Mouse (Mus musculus) heart, postnatal 4 days (tissue): ENCODE data around the gene Ucn2. TPM values are rescaled to one million over a fixed set of nuclear protein-coding genes. Genes with fewer than 3 reads are reported as not detected.

Source experiments
- DNase-seq: peaks from one replicate; pipeline ENCODE4 v3.0.0; 2021
- total RNA-seq, 2 experiments: library from RNA; stranded (reverse); gene quantifications; 2 replicates each; pipeline ENCODE4 v1.2.3; 2021

The Ucn2 gene
- total RNA-seq, result not detected

DNA sequence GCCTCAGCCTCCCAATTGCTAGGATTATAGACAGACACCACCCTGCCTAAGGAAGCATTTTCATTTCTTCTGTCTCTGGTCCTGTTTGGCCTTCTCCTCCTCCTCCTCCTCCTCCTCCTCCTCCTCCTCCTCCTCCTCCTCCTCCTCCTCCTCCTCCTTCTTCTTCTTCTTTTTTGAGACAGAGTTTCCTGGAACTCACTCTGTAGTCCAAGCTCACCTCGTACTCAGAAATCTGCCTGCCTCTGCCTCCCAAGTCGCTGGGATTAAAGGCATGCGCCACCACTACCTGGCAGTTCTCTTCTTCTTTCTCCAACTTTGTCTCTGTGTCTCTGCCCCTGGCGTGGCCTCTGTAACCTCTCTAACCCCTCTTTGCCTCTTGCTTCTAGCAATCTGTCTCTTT is at the start of gene Ucn2:
Ucn2 (plus strand) TSS at position 301 of the 400 bp plus-strand sequence.
- DNase-seq, result no peak

DNA sequence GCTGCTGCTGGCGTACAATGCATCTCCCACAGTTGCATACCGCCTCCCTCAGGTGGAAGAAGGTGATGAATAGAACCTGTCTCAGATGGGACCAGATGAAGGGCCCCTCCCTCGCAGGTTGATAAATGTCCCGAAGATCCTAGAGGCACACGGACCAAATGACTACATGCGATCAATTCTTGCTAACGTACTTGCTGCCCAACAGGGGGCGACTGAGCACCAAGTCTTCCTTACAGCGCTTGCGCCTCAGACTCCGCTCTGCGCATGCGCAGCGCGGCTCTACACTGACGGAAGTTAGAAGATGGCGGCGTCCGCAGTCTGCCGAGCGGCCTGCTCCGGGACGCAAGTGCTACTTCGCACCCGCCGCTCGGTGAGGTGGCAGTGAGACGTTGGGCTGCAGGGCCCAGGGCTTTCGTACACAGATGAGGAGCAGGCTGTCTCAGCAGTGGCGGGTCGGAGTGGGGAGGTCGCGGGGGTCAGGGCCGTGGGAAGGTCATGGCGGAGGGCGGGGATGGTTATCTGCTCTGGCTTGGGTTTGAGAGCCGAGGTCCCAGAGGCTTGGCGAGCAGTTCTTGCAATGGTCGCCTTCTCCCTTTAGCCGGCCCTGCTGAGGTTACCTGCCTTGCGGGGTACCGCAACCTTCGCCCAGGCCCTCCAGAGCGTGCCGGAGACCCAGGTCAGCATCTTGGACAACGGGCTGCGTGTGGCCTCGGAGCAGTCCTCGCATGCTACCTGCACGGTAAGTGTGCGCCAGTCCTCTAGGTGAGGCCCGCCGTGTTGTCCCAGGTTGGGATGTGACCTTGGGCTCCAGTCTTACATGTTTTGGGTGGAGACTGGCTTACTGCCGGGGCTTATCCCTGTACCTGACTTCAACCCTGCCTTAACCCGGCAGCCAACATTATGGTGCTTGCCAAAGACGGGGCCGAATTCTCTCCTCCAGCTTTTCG is 49.1 kb upstream of the Ucn2 start, which contains the start of gene Uqcrc1:
Uqcrc1 (plus strand) TSS at position 216 of the 947 bp plus-strand sequence.
- peak; percentile 97 for DNase-seq

DNA sequence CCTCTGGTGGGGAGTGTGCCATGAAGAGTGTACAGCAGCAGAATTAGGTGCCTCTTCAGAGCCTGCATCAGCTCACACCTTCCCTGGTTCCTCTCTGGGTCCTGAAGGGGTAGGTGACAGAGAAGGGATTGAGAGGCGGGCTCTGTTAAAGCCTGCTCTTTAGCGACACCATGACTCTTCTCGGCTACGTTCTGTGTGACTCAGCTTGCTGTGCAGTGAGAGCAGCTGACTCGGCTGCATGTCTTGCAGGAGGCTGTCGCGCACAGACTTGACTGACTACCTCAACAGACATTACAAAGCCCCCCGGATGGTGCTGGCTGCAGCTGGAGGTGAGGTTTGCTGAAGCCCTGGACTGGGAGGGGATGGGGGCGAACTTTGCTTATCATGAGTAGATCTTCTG is 40.7 kb upstream of the Ucn2 start:
- no peak for DNase-seq

DNA sequence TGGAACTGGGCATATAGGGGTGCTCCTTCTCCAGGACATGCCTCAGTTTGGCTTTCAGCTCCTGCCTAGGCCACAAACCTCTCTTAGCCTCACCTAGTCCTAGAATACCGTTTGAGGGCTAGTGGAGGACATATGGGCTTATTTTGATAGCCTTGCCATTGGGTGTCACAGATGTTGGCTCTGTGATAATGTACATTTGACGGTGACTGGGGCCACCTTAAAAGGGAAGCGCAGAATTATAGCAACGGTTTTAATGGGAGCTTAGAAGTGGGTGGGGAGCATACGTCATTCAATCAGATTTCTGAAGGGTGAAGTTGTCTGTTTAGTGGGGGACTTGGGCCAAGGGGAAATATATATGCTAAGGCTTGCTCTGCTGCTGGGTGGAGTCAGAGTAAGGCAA is 40.2 kb upstream of the Ucn2 start:
- no peak for DNase-seq

DNA sequence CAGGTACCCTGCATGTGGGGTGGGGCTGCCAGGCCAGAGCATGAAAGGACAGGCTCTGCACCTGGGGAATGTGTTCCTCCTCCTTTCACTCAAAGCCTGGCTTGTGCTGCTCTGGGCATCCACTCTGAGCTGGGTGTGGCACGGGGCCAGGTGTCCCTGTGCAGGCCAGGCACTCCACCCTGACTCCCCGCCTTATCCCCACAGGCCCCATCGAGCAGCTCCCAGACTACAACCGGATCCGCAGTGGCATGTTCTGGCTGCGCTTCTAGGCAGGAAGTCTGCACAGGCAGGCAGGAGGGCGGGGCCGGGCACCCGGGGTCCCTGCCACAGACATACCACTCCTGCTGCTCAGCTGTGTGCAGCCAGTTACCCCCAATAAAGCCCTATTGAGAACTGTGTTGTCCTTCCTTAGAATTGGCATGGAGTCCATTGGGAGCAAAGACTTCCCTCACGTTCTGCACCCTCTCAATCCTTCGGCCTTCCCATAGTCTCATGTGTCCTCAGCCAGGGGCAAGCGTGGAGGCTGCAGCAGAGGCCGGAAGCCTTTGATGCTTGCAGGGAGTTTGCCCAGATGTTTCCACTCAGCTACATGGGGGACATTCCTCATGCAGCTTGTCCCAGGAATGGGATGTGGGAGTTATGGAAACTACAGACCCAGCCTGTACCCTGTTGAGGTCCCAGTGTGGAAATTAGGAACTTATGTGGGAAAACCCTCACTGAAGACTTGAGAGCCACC is 36.4 kb upstream of the Ucn2 start:
- peak; percentile 73 for DNase-seq

DNA sequence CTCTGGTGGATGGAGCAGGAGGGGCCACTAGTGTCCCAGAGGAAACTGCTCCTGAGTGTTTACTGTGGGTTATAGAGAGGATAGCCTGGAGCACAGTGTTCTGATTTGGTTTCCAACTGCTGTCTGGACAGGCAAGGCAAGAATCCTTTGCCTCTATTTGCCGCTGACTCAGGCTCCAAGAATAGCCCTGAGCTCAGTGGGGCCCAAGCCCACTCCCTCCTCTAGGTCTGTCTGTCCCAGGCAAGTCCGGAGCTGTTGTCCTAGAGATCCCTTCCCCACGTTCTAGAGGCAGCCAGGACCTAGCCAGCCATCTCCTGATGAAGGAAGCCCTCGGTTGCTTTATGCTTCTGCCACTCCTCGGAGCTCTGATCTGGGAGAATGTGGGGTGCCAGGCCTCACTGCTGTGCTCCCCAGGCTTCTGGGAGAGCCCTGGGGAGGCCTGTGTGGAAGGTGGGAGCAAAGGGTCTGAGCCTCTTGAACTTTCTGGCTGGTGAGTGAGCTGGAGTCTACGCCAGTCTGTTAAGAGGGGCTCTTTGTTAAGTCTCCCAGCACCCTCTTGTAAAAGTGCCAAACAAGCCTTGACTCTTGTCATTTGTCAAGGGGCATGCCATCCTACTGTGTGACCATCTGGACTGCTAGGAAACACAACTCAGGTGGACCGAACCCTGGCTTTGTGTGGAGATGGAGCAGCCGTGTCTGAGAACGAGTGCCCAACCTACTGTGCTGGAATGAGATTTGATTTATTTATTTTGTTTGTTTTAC is 35.7 kb upstream of the Ucn2 start:
- DNase-seq, result peak; percentile 48

DNA sequence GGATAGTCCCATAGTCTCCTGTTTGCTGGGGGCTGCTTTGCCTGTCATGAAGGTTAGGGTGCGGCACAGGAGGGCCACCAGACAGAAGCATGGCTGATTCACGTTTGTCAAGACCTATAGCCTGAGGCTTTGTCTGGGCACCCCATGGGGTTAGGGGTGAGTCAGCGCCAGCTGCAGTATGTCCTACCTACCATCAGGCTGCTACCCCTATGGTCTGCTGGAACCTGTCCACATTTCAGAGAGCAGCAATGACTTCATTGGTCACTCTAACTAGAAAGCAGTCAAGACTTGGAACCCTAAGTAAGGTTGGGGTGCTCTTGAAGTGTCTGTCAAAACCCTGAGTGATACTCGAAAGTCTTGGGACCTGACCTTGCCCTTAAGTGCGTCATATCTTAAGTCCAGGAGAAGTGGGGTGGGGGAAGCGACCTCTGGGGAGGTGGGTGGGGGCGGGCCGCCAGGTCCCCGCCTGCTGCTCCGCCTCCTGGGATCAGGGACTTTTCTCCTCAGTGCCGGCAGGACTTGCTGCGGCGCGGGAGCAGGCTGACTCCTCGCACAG is 32.7 kb upstream of the Ucn2 start, which contains the start of gene Col7a1:
Col7a1 (plus strand) TSS at position 506 of the 556 bp plus-strand sequence.
- no peak for DNase-seq

DNA sequence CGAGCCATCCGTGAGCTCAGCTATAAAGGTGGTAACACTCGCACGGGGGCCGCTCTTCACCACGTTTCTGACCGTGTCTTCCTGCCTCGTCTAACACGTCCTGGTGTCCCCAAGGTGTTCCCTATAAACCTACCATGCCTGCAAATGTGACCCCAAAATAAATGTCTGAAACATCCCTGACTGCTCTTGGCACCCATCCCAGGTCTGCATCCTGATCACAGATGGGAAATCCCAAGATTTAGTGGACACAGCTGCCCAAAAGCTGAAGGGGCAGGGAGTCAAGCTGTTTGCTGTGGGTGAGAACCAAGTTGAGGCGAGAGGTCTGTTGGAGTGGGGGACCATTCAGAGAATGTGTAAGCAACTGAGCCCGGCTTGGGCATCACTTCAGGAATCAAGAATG is 30.6 kb upstream of the Ucn2 start:
- DNase-seq, result no peak

DNA sequence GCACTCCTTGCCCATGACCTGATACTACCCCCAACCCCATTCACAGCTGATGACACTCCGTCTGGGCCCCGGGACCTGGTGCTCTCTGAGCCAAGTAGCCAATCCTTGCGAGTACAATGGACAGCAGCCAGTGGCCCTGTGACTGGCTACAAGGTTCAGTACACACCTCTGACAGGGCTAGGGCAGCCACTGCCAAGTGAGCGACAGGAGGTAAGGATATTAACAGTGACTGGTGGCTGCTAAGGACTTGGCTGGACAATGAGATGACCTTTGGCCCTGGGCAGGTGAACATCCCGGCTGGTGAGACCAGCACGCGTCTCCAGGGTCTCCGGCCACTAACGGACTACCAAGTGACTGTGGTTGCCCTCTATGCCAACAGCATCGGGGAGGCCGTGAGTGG is 30.0 kb upstream of the Ucn2 start:
- DNase-seq, result no peak

DNA sequence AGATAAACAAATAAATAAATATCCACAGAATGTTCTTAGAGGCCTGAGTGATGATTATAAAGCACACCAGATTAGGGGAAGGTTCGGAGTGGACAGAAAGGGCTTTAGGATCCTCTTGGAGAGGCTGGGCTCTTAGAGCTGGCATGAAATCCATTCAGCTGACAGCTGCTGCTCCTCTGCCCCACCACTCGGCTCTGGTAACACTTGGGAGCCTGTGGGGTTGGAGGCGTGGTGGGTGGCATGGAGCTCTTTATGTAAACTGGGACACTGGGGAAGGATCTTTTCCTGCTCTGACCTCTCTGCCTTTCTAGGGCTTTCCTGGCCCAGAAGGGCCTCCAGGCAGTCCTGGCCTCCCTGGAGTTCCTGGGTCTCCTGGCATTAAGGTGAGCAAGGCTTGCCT is 22.2 kb upstream of the Ucn2 start:
- DNase-seq, result no peak

DNA sequence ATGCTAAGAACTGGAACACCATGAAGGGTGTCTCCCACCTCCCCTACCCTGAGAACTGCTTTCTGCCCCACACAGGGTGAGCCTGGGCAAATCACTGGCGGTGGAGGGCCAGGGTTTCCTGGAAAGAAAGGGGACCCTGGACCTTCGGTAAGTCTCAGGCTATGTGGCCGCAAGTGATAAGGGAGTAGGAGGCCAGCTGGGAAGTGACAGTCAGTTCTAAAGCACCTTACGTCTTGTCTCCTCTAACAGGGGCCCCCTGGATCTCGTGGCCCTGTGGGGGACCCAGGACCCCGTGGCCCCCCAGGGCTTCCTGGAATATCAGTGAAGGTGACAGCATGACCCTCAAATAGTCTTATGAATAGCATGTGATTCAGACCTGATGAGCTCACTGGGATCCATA is 21.5 kb upstream of the Ucn2 start:
- DNase-seq, result no peak

DNA sequence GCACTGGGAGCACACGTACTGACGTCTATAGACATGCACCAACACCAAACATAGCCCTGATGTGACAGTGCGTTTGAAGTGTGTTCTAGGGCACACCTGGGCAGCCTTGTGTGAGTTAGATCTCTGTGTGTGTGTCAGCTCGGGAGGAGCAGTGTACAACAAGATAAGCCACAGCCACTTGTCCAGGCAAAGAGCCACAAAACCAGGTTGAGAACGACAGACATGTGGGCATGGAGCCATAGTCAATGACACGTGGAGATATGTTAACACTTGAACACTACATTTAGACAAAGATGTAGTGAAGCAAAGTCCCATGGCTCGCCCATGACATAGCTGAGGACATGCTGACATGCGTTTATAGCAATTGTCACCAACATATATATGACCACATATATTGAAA is 15.2 kb upstream of the Ucn2 start:
- peak; percentile 39 for DNase-seq

DNA sequence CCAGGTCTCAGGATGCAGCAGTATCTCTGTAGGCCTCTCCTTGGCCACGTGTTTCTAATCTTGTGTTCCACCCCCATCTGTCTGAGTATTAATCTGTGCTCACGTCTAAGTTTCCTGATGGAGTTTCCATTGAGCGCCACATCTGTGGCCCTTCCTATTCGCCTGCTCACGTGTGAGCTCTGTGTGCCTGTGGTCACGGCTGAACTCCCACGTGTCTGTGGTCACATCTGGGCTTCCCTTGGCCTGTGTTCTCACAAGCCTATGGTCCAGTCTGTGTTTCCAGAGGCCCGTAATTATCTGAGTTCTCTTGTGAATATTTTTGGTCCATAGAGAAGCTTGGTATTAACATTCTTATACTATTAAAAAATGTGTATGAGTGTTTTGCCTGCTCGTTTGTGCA is 9.3 kb upstream of the Ucn2 start:
- DNase-seq, result no peak

DNA sequence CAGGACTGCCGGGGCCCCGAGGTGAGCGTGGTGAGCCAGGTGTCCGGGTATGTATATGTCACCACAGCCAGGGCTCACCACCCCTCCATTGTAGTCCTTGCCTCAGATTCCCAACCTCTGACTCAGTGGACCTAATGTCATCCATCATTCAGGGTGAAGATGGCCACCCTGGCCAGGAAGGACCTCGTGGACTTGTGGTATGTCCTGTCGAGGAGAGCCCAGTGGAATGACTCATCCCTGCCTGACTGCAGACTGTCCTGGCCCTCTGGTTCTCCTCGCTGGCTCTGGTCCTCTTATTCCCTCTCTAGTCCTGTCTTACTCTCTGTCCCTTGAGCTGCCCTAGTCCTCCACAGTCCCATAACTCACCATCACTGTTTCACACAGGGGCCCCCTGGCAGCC is 7.8 kb upstream of the Ucn2 start:
- no peak for DNase-seq

DNA sequence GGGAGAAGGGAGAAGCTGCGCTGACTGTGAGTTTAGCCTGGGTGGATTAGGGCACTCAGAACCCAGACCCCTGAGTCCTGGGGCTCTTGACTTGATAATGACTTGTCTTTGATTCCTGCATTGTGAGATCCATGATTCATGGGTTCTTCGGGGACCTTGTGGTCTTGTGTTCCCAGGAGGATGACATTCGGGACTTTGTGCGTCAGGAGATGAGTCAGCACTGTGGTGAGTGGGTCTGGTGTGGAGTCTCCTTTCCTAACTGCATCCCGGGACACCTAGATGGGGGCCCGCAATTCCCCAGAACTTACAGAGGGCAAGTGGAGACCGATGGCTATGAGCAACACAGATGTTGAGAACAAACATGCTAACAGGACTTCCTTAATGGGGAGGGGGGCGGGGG is 3.3 kb upstream of the Ucn2 start:
- no peak for DNase-seq

DNA sequence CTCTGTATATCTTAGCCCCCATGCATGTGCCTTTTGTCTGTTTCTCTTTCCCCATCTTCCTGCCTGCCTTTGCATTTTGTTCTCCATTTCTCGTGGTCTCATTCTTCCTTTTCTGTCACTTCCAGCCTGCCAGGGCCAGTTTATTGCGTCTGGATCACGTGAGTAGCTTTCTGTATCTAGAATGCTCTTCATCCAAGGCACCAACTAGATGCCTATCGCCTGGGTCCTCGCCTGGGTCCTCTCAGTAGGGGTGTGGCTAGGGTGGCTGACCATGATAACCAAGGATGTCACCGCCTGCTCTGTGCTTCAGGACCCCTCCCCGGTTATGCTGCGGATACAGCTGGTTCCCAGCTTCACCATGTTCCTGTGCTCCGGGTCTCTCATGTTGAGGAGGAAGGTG is 2.6 kb upstream of the Ucn2 start:
- no peak for DNase-seq

DNA sequence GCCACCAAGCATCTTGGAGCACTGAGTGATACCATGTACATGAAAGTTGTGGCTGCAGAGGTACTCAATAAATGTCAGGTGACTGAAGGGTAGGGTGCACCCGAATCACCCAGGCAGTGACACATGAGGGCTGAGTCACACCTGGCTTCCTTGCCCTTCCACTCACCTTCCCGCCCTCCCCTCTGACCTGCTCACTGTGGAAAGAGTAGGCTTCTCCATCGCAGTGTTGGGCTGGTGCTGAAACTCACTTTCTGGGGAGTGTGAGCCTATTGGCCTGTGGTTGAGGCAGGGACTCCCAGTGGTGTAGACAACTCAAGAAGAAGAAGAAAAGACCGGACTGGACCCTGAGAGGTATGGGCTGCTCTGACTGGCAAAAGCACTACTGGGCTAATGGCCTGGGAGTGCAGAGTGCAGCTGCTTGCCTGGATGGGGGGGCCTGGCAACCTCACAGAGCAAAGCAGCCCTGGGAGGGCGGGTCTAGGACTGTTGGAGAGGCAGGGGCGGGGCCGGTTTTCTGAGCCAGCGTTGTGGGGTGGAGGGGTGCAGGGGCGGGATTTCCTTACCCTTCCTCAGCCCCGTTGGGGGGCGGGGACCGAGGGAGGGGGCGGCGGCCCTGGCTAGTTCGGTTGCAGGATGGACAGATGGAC is 2.0 kb downstream of the Ucn2 start:
- peak; percentile 65 for DNase-seq

DNA sequence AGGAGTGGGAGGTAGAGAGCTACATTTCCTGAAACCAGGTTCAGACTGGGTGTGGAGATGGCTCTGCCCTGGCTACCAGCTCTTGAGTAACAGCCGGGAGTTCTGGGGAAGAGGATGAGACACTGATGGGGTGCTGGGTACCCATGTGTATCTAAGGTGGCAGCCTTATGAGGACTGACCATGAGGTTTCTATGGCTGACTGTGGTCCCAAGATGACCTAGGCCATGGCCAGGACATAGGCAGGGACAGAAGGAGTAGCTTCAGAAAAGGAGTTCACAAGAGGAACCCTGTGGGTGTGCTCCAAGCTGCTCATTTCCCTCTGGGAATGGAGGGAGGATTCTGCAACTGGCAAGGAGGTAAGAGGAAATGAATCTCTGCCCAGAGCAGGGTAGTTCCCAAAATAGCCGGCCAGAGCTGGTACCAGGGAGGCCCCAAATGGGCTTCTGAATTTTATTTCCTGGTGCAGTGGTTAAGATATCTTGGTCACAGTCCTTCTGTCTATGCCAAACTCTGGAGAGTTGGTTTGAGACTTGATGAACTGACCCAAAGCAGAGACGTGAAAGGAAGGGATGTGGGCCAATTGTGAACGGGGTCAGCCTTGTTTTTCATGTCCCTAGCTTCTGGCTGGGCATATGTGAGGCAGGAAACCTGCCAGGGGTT is 4.1 kb downstream of the Ucn2 start:
- DNase-seq, result peak; percentile 40

DNA sequence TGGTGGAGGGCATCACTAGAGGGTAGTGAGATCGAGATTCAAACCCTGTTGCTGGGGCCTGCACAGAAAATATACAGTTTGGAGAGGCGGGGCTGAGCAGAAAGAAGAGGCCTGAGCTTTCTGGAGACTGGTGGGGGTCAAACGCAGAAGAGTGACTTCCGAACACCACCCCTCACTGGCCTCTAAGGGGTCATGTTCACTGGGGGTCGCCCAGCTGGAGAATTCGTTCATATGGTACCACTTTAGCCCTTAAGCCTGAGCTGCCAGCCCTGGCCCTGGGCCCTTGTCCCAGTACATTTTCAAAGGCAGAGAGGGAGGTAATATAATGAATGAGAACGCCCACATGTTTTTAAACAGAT is 4.6 kb downstream of the Ucn2 start:
- DNase-seq, result no peak

DNA sequence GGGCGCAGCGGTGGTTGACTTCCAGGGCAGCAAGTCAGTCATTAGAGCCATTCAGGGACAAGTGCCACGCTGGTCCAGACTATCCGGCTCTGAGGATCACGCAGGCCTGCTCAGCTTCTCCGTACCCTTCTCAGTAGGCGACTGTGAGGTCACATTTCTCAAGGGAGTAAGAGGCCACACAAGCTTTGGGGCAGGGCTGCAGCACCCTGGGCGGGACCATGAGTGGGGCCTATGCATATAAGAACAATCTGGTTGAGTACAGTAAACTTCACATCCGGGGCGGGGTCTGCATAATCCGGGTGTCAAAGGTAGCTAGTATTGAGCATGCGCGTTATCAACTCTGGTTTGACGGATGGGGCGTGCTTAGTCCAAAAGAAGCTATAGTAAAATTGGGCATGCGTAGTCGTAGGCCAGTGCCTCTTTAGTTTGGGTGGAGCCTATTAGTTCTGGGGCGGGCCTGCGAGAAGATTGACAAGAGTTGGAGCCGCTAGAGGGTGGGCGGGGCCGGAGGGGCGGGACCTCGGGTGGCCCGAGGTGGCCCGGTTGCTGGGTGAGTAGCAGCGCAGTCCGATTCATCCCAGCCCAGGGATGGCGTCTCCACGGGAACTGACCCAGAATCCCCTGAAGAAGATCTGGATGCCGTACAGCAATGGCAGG is 5.7 kb downstream of the Ucn2 start, which contains the start of gene Pfkfb4:
Pfkfb4 (plus strand) TSS at position 351 of the 657 bp plus-strand sequence.
- peak; percentile 95 for DNase-seq

DNA sequence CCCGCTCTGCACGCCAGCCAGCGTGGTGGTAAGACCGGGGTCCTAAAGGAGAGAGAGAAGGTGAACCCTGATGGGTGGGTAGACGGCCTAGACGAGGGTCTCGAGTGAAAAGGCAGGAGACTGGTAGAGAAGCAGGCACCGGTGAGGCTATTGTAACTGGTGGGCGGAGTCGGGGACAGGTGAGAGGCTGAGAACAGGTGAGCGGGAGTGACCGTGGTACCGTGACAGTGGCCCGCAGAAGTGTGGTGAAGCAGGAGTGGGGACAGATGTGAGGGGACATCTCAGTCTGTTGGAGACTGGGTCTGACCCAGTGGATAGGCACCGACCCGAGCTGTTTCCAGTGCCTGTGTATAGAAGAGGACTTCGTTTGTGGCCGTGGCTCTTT is 6.3 kb downstream of the Ucn2 start:
- no peak for DNase-seq
